Mouse (Mus musculus): ENCODE results near the gene Amer3.
"Not testable (repeated sequence)": the region's sequence is repeated elsewhere in the genome, so short reads cannot be mapped to it uniquely, and the experiment has no call there.

DNA sequence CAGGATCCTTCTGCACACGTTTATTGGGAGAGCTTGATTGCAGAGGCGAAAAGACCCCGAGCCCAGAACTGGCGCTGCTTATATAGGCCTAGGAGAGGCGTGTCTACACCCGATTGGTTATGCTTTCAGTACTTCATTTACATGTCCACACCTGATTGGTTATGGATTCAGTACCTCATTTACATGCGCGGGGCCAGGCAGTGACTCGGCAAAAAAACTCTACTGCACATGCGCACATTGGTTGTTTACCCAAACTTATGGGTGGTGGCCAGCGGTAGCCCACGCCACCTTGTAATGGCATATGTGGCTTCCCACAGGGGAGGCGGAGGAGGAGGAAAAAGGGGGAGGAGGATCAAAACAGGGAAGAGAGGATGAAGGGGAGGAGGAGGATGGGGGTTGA is 40.7 kb downstream of the Amer3 start:
- not testable (repeated sequence) for TF ChIP-seq CTCF (IDR thresholded peaks at IDR 0.05; ENCODE audit: control insufficient read depth, insufficient read depth, insufficient replicate concordance, low read depth, low read length); POLR2A (IDR thresholded peaks at IDR 0.05; ENCODE audit: control insufficient read depth, low read depth, low read length)

All from testis, adult 2 months (tissue).